Mouse (Mus musculus): ENCODE measurements around the gene Fbxo46. TPM values are rescaled to one million over a fixed set of nuclear protein-coding genes. Genes with fewer than 3 reads are reported as not detected.

The Fbxo46 gene
- polyA plus RNA-seq, 1 experiment from 2014 or later = 5.6 TPM

- DNase-seq (no peak), ATAC-seq (ENCODE audit: low read depth) (no peak)
- Histone ChIP-seq H3K36me3 (0 out of 2 replicates have a peak, but pooled peaks cover 3% of the 10 kb centered on the region), H3K27me3 (peaks cover 15% of the 10 kb centered on the region), H3K9me3 (replicated peaks) (no peaks in the 10 kb centered on the region), H3K4me2 (no peak overlapping the region), H3K4me3 (replicated peaks) (no peak overlapping the region), H3K9ac (no peak overlapping the region), H3K4me1 (replicated peaks) (peaks cover 40% of the 10 kb centered on the region), H3K27ac (no peak overlapping the region)
- 66% methylated on average over 2 of the region's 2 CpGs for WGBS (ENCODE audit: insufficient replicate concordance)
Observed at GRCm38 (mm10) chr7:19184250-19184649, 64.6 kb downstream of the Fbxo46 start.

GRCm38 (mm10) chr7:19184758-19185157 lies 65.1 kb downstream of the Fbxo46 start:
- H3K4me2 ChIP-seq = no peak overlapping the region
- H3K36me3 ChIP-seq = 0 out of 2 replicates have a peak, but pooled peaks cover 3% of the 10 kb centered on the region
- WGBS (ENCODE audit: insufficient replicate concordance) = 73% methylated on average over 6 of the region's 6 CpGs
- H3K9me3 ChIP-seq (replicated peaks) = no peaks in the 10 kb centered on the region
- peaks cover 35% of the 10 kb centered on the region for H3K4me1 ChIP-seq (replicated peaks)
- ATAC-seq (ENCODE audit: low read depth) (no peak), DNase-seq (no peak)
- H3K9ac ChIP-seq = no peak overlapping the region
- H3K27me3 ChIP-seq = peaks cover 9% of the 10 kb centered on the region
- H3K27ac ChIP-seq = no peak overlapping the region
- H3K4me3 ChIP-seq (replicated peaks) = no peak overlapping the region

MicroRNA genes within 50 kb of the gene (microRNA counts, 519-probe panel; counts per million panel counts)
- microRNA mmu-miR-330 = 114 counts per million

Small RNA genes within 50 kb of the gene (microRNA-seq; reads per million reads assigned to microRNA genes)
- gene Mir3100 = not detected
- gene Mir330 = 212 reads per million, percentile 58 among the genes with 10 or more reads in this experiment

Other genes starting within 250 kb of the Fbxo46 start
- gene Pglyrp1, start 248.5 kb upstream of the Fbxo46 start, polyA plus RNA-seq (2015; fragmentation: Nextera tagmentation; extraction: Ambion mirVana) = 10.8 and 13.3 TPM in 2 replicates
- gene Ccdc61, start 209.4 kb upstream of the Fbxo46 start, polyA plus RNA-seq (2015; fragmentation: Nextera tagmentation; extraction: Ambion mirVana) = 10.7 and 12.3 TPM in 2 replicates
- 0.08 TPM in 2 replicates for gene Nova2, start 194.0 kb upstream of the Fbxo46 start, polyA plus RNA-seq (2015; fragmentation: Nextera tagmentation; extraction: Ambion mirVana)
- not detected in 2 replicates for gene Nanos2, start 132.5 kb upstream of the Fbxo46 start, polyA plus RNA-seq (2015; fragmentation: Nextera tagmentation; extraction: Ambion mirVana)
- 0.37 and 0.82 TPM in 2 replicates for gene Mypop, start 128.6 kb upstream of the Fbxo46 start, polyA plus RNA-seq (2015; fragmentation: Nextera tagmentation; extraction: Ambion mirVana)
- 9.2 and 9.3 TPM in 2 replicates for gene Irf2bp1, start 115.8 kb upstream of the Fbxo46 start, polyA plus RNA-seq (2015; fragmentation: Nextera tagmentation; extraction: Ambion mirVana)
- 25.6 and 29.4 TPM in 2 replicates for gene Foxa3, start 96.3 kb upstream of the Fbxo46 start, polyA plus RNA-seq (2015; fragmentation: Nextera tagmentation; extraction: Ambion mirVana)
- gene Sympk, start 95.5 kb upstream of the Fbxo46 start, polyA plus RNA-seq (2015; fragmentation: Nextera tagmentation; extraction: Ambion mirVana) = 15.0 and 17.4 TPM in 2 replicates
- not detected in 2 replicates for gene Rsph6a, start 65.2 kb upstream of the Fbxo46 start, polyA plus RNA-seq (2015; fragmentation: Nextera tagmentation; extraction: Ambion mirVana)
- gene Dmwd, start 43.6 kb upstream of the Fbxo46 start, polyA plus RNA-seq (2015; fragmentation: Nextera tagmentation; extraction: Ambion mirVana) = 3.2 and 4.2 TPM in 2 replicates
- gene Dmpk, start 36.0 kb upstream of the Fbxo46 start, polyA plus RNA-seq (2015; fragmentation: Nextera tagmentation; extraction: Ambion mirVana) = 8.5 and 10.1 TPM in 2 replicates
- 0.67 and 0.82 TPM in 2 replicates for gene Six5, start 25.3 kb upstream of the Fbxo46 start, polyA plus RNA-seq (2015; fragmentation: Nextera tagmentation; extraction: Ambion mirVana)
- 0.17 and 0.30 TPM in 2 replicates for gene Gm4969, start 1.5 kb upstream of the Fbxo46 start, polyA plus RNA-seq (2015; fragmentation: Nextera tagmentation; extraction: Ambion mirVana)
- gene Qpctl, start 29.4 kb downstream of the Fbxo46 start, polyA plus RNA-seq (2015; fragmentation: Nextera tagmentation; extraction: Ambion mirVana) = 4.0 and 4.3 TPM in 2 replicates
- 85.9 and 89.4 TPM in 2 replicates for gene Snrpd2, start 29.9 kb downstream of the Fbxo46 start, polyA plus RNA-seq (2015; fragmentation: Nextera tagmentation; extraction: Ambion mirVana)
- gene Gipr, start 46.3 kb downstream of the Fbxo46 start, polyA plus RNA-seq (2015; fragmentation: Nextera tagmentation; extraction: Ambion mirVana) = 0.17 and 0.28 TPM in 2 replicates
- 3.6 and 4.4 TPM in 2 replicates for gene Eml2, start 56.6 kb downstream of the Fbxo46 start, polyA plus RNA-seq (2015; fragmentation: Nextera tagmentation; extraction: Ambion mirVana)
- 0.31 and 0.48 TPM in 2 replicates for gene Gpr4, start 92.7 kb downstream of the Fbxo46 start, polyA plus RNA-seq (2015; fragmentation: Nextera tagmentation; extraction: Ambion mirVana)
- 17.3 and 18.8 TPM in 2 replicates for gene Opa3, start 108.5 kb downstream of the Fbxo46 start, polyA plus RNA-seq (2015; fragmentation: Nextera tagmentation; extraction: Ambion mirVana)
- gene Vasp, start 152.0 kb downstream of the Fbxo46 start, polyA plus RNA-seq (2015; fragmentation: Nextera tagmentation; extraction: Ambion mirVana) = 45.6 and 46.7 TPM in 2 replicates
- gene Ppm1n, start 160.2 kb downstream of the Fbxo46 start, polyA plus RNA-seq (2015; fragmentation: Nextera tagmentation; extraction: Ambion mirVana) = not detected in 2 replicates
- gene Rtn2, start 162.8 kb downstream of the Fbxo46 start, polyA plus RNA-seq (2015; fragmentation: Nextera tagmentation; extraction: Ambion mirVana) = 4.0 and 4.1 TPM in 2 replicates
- 0.03 TPM in 1 of 2 replicates, not detected in the other for gene Fosb, start 190.2 kb downstream of the Fbxo46 start, polyA plus RNA-seq (2015; fragmentation: Nextera tagmentation; extraction: Ambion mirVana)
- gene Ercc1, start 224.9 kb downstream of the Fbxo46 start, polyA plus RNA-seq (2015; fragmentation: Nextera tagmentation; extraction: Ambion mirVana) = 19.1 and 21.0 TPM in 2 replicates
- 15.0 and 16.3 TPM in 2 replicates for gene Cd3eap, start 239.6 kb downstream of the Fbxo46 start, polyA plus RNA-seq (2015; fragmentation: Nextera tagmentation; extraction: Ambion mirVana)
- gene Ppp1r13l, start 239.9 kb downstream of the Fbxo46 start, polyA plus RNA-seq (2015; fragmentation: Nextera tagmentation; extraction: Ambion mirVana) = 1.1 and 1.2 TPM in 2 replicates